Mouse (Mus musculus): ENCODE data around the gene Ifnar2.

- TF ChIP-seq CTCF (IDR thresholded peaks at IDR 0.05; ENCODE audit: low read depth) (no peak), EP300 (IDR thresholded peaks at IDR 0.05; ENCODE audit: low read depth) (no peak)
Measured at GRCm38 (mm10) chr16:91426586-91426985, 54.0 kb downstream of the Ifnar2 start.
